Mouse (Mus musculus): ENCODE results near the gene Ddit4l. TPM values are rescaled to one million over a fixed set of nuclear protein-coding genes. Genes with fewer than 3 reads are reported as not detected.
"Not testable (repeated sequence)": the region's sequence is repeated elsewhere in the genome, so short reads cannot be mapped to it uniquely, and the experiment has no call there.

The Ddit4l gene
- polyA plus RNA-seq, 3 experiments from 2014 or later: 0.13 TPM; not detected in 2

GRCm38 (mm10) chr3:137647427-137648100, 26.2 kb downstream of the Ddit4l start:
- ATAC-seq: no peak

GRCm38 (mm10) chr3:137649112-137649511, 27.7 kb downstream of the Ddit4l start:
- ATAC-seq: no peak

GRCm38 (mm10) chr3:137652853-137653252, 31.4 kb downstream of the Ddit4l start:
- no peak for ATAC-seq

- not testable (repeated sequence) for ATAC-seq
Measured at GRCm38 (mm10) chr3:137671224-137671623, 49.8 kb downstream of the Ddit4l start, which contains the start of gene Gm21962. Gene Gm21962, plus strand, starts transcription at chr3:137671524.

Other genes with a start within 250 kb of the Ddit4l start
- not detected for gene Gm21962, start 49.9 kb downstream of the Ddit4l start, polyA plus RNA-seq (2017; shearing (Covaris generic))
- 1,000 to 10,000 TPM; 1,209 to 2,935 (median 1,492) TPM for gene H2afz, start 242.9 kb downstream of the Ddit4l start, polyA plus RNA-seq (2017; shearing (Covaris generic))
- 1 to 10 TPM; 4.5 to 6.1 (median 5.6) TPM for gene Dnajb14, start 246.1 kb downstream of the Ddit4l start, polyA plus RNA-seq (2017; shearing (Covaris generic))

Data from inflammation-experienced regulatory T-cells, adult 6 months (primary cell).